Mouse (Mus musculus): Measurements from ENCODE around the gene Gm42791. TPM values are rescaled to one million over a fixed set of nuclear protein-coding genes. Genes with fewer than 3 reads are reported as not detected.

Gm42791 gene
- polyA plus RNA-seq, 1 experiment = not detected

DNA sequence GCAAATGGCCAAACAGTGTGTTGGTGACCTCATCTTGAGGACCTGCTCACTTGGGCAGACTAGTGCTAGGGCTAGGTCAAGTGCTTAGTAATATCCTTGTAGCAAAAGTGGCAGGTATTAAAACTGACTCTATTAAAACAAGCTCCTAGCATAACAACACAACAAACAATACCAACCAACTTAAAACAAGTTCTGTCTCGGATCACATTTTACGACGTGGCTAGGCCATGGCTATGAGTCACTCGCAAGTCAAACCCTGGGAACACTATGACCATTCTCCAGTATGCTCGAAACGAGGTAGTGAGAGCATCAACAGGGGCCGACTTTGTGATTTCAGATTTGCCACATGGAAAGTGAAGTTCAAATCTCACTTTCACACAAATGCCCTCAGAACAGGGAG, 99.1 kb downstream of the Gm42791 start:
- DNase-seq (ENCODE audit: extremely low spot score in 1 of 2, low spot score in 1 of 2) = no peak

DNA sequence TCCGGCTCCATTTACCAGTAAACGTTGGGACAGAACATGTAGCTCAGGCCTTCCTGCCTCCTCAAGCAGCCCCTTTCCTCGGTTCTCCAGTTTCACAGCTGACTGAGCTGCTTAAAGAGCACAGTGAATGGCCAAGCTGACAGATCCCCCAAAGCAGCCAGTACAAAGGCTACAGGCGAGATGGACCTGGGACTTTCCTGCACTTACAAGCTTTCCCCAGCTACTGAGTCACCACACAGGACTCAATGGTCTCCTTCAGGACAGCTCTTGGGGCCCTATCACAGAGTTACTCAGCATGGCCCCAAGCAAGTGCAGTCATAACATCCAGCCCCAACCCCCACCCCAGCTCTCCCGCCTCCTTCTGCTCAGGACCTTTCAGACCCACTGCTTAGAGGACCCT, 99.9 kb downstream of the Gm42791 start:
- DNase-seq (ENCODE audit: extremely low spot score in 1 of 2, low spot score in 1 of 2) = no peak

DNA sequence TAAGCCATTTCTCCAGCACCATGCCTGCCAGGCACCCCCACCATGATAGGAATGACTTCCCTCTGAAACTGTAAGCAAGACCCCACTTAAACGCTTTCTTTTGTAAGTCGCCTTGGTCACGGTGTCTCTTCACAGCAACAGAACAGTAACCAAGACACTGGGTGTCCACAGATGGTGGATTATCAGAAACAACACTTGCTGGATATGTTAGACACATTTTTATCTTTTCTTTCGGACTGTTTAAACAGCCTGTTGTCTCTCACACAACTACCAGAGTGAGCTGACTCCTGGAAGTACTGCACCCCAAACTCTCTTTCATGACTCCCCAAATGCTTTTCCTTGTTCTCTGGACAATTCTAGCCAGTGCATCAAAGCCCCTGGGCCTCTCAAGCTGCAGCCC, 104.7 kb downstream of the Gm42791 start:
- DNase-seq (ENCODE audit: extremely low spot score in 1 of 2, low spot score in 1 of 2) = no peak

DNA sequence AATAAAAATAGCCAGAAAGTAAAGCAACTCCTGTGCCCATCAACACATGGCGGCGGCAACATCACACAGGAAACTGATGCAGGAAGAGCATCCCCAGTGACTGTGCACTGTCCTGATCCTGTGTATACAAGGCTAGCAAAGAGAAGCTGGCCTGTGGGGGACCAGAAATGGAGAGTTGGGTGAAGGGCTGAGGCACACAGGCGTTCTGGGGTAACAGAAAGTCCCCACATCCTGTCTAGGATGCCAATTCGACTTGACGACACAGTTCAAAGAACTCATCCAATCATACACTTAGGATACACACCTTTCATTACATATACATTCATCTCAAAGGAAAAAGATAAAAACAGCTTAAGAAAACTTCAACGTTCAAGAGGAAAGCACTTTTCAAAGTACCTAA, 106.9 kb downstream of the Gm42791 start:
- DNase-seq (ENCODE audit: extremely low spot score in 1 of 2, low spot score in 1 of 2) = no peak

DNA sequence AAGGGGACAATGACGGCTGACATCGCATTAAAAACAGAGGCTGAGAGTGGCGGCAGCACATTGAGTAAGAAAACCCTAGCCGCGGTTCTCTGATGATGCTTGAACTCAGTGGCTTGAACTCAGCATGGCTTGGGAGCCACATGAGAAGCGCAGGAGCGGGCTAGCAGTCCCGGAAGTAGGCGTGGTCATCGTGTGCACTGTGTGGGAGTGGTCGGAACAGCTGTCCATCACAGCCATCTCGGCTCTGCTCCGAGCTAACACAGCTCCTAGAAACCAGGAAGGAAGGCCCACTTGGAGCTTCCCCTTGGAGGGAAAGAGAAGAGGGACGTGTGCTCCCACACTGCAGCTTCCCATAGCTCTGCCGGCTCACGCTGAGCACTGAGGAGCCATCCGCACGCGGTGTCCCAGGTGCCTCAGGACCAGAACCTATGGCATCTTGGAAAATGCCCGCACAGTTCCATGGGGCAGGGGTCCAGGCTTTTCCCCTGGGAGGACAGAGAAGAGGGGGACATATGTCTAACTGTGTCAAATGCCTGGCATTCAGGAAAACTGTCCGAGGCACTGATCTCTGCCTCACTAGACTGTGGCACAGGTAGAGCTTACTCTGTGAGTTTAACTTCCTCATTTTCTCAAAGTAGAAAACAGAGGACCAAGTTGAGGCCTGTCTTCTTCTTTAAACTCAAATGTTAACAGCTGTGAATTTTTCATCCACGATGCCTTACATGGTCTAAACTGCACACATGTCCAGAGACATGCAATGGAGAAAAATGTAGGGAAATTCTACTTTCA, 108.9 kb downstream of the Gm42791 start:
- no peak for DNase-seq (ENCODE audit: extremely low spot score in 1 of 2, low spot score in 1 of 2)

DNA sequence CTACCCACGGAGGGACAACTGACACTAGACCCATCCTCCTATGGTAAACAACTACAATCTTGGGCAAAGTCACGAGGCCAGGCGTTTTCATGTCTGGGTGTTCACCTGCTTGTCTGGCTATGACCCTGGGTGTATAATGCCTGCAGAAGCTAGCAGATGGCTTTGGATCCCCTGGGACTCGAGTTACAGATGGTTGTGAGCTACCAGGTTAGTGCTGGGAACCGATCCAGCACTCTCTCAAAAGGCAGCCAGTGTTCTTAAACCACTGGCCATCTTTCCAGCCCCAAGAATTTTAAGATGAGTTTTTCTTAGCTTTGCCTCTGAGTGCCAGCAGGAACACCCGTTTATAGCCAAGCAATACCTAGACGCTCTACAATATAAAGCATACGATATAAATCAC, 111.3 kb downstream of the Gm42791 start:
- DNase-seq (ENCODE audit: extremely low spot score in 1 of 2, low spot score in 1 of 2) = no peak

DNA sequence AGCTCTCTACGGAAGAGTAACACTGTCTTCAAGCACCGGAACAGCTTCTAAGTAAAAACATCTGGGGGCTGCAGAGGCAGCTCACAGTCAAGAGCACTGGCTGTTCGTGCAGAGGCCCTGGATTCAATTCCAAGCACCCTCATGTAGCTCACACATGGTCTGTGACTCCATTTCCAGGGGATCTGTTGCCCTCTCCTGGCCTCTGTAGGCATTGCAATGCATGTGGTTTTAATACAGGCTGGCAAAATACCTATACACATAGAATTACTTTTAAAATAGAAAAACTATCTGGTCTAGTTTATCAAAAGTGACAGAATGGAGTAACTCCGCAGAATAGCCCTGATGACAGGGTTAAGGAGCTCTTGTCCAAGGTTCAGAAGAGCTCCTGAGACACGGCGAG, 115.7 kb downstream of the Gm42791 start:
- DNase-seq (ENCODE audit: extremely low spot score in 1 of 2, low spot score in 1 of 2) = no peak

DNA sequence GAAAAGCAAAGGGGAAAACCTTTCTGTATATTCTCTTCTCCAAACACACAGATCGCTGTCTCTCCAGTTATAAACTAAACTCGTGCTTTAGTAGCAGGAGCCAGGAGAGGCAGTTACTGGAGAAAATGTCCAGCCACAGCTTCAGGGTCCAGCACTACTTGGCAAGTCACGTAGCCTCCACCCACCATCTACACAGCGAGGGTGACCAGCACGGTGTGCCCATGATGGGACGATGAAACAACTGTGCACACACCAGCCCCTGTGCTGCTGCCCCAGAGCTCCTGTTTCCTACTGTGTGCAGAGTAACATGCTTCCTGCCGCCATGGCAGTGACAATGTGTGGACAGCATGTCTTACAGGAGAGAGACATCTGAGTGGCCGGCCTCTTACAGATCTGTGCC, 121.8 kb downstream of the Gm42791 start:
- no peak for DNase-seq (ENCODE audit: extremely low spot score in 1 of 2, low spot score in 1 of 2)

DNA sequence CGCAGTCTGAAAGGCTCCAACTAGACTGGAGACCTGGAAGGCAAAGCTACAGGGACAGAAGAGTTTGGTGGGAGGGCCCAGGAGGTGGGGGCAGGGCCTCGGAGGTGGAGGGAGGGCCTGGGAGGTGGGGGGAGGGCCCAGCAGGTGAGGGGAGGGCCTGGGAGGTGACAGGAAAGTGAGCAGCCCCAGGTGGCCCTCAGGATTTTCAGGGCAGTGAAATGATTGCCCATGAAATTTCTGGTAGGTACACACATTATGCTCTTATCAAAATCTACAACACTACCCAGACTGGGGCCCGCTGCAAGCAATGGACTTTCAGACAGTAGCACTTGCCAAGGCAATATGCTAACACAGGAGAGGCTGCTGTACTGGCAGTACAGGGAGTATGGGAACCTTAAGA, 125.4 kb downstream of the Gm42791 start:
- DNase-seq (ENCODE audit: extremely low spot score in 1 of 2, low spot score in 1 of 2) = no peak

DNA sequence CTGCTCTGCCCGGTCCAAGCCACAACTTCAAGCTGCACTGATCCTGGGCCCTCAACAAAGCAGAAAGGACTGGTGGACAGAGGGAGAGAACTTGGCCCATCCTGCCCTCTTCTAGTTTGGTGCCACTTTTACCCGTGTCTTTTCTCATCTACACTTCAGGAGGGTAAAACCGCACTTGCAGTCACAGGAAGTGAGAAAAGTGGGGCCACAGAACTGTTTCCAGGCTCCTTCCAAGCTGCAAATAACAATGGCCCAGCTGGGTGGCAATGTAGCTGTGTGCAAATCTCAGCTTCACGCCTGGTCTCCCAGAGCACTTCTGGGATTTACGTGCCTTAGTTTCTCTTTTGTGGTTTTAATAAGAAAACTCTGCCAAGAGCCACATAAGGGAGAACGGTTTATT, 127.2 kb downstream of the Gm42791 start:
- no peak for DNase-seq (ENCODE audit: extremely low spot score in 1 of 2, low spot score in 1 of 2)

DNA sequence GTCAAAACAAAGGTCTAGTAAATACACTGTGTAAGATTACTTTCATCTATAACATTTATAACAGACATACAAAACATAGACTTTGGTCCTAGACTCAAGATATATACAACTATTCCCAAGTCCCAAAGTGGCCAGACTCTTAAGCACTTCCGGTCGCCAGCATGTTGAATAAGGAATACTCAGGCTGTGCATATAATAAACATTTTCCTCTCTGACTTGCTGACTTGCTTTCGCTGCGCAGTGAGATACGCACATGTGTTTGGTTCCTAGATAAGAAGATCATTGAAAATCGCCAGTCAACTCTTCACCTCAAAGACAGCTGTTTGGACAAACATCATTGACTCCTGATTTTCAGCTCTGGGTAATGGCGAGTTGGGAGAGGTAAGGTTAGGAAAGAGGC, 127.8 kb downstream of the Gm42791 start:
- no peak for DNase-seq (ENCODE audit: extremely low spot score in 1 of 2, low spot score in 1 of 2)

DNA sequence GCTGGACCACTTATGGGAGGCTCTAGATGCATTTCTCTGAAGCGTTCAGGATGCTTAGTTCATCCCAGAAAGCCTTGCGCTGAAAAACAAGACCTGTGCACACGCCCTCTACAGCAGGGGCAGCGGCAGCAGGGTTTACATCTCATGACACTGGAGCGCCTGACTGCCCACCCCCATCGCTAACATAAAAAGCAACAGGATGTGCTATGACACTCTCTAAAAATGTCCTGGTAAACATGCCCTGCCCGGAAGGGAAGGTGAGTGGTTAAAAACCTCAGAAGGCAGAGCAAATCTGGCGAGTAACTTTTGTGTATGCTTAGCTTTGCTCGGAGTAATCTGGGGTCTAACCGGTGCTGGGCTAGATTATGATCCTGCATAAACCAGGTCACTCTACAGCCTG, 128.4 kb downstream of the Gm42791 start:
- DNase-seq (ENCODE audit: extremely low spot score in 1 of 2, low spot score in 1 of 2) = no peak

DNA sequence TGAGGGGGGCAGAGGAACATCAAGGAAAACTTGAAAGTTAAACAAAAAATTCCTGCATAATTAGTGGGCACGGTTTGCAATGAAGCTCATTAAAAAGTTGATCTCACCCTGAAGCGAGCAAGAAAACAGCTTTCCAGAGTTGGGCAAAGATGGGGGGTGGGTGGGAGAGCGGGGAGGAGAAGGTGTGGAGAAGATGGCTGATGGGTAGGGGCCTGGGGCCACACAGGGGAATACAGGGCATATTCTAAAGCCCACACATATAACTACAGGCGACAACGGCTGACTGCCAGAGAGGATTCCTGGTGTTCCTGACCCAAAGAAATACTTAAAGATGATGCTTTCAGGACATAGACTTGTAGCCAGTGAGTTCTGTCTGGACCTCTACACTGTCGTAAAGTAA, 131.5 kb downstream of the Gm42791 start:
- DNase-seq (ENCODE audit: extremely low spot score in 1 of 2, low spot score in 1 of 2) = no peak

DNA sequence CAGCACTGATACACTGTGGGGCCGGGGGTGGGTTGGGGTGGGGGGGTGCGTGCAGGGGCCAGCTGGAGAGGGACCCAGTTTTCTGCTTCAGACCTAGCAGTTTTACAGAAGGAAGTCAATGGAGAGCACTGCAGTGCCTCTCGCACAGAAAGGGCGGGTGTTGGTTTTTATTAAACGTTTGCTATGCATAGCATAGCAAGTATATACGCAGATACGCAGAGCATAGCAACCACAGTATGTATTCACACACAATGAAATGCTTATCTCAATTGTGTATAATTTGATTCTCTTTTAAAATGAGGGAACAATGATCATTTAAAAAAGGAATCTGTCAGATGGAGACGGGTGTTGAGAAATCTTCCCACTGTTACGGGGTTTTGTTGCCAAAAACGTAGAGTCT, 132.1 kb downstream of the Gm42791 start:
- no peak for DNase-seq (ENCODE audit: extremely low spot score in 1 of 2, low spot score in 1 of 2)

DNA sequence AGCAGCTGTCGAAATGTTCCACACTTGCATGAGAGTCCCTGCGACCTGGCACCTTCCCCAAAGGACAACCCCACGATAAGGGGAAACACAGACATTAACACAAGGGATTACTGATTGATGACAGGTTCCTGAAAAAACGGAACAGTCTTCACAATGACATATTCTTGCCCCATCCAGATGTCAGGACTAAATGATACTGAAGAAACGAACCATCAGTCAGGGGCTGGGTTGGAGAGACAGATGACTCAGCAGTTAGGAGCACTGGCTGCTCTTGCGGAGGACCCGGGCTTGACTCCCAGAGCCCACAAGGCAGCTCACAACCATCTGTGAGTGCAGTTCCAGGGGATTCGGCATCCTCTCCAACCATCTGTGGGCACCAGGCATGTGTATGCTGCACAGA, 132.8 kb downstream of the Gm42791 start:
- no peak for DNase-seq (ENCODE audit: extremely low spot score in 1 of 2, low spot score in 1 of 2)

DNA sequence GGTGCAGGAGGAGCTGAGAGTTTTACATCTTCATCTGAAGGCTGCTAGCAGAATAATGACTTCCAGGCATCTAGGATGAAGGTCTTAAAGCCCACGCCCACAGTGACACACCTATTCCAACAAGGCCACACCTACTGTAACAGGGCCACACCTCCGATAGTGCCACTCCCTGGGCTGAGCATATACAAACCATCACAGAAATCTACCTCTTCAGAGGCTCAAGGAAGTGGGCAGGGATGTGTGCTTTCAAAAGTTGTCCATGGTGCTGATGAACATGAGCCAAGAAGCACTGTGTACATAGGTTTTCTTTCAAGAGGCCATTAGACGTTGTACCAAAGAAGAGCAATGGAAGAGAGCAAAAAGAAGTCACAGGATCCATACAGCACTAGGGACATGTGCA, 137.4 kb downstream of the Gm42791 start:
- no peak for DNase-seq (ENCODE audit: extremely low spot score in 1 of 2, low spot score in 1 of 2)

DNA sequence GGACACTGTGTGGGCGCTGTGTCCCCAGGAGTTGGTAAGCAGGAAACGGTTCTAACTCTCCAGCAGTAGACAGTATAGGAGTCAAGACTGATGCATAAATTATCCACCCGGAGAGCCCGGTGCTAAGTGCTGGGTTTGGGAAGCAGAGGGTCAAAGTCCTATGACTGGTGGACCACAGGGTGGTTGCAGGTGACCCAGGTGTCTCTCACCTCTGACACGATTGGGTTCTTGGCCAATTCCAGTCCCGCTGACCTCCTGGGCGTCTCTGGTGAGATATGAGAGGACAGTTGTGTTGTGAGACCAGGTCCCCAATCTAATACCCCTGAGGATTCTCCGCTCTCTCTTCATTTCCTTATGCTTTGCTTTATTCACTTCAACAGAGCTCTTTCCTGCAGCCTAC, 139.9 kb downstream of the Gm42791 start:
- no peak for DNase-seq (ENCODE audit: extremely low spot score in 1 of 2, low spot score in 1 of 2)

DNA sequence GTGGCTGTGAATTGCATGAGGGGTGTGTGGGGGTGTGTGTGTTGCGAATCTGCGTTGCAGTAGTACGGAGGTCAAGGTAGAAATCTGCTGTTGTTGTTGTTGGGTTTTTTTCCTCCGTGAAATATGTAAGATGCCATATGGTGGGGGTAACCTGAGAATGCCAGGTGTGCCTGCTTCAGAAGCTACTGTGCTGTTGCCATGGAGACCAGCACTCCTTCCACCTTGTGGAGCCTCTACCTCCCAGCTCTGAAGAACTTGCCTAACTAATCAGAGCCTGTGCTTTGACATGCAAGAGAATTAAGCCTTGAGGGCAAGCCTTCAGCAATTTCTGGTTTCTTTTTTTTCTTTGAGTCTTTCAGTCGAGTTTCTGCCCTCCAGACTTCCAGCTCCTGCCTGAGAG, 140.8 kb downstream of the Gm42791 start:
- DNase-seq (ENCODE audit: extremely low spot score in 1 of 2, low spot score in 1 of 2) = peak in 1 of 2 experiments; percentile 17

DNA sequence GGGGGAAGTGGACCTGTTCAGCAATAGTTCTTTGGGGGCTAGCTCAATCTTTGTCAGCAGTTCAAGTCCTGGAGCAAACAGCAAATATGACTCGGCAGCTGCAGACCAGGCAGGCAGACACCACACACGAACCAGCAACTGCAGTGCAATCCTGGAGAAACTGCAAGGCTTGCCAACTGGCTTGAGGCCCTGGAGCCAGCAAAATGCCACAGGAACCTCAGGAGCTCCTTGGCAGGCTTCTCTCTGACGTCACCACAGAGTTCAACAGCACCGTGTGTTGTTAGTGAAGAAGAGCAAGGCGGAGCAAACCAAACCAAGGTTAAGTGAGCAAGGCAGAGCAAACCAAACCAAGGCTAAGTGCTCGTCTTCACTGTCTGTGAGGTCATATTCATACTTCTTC, 145.4 kb downstream of the Gm42791 start:
- DNase-seq (ENCODE audit: extremely low spot score in 1 of 2, low spot score in 1 of 2) = no peak

DNA sequence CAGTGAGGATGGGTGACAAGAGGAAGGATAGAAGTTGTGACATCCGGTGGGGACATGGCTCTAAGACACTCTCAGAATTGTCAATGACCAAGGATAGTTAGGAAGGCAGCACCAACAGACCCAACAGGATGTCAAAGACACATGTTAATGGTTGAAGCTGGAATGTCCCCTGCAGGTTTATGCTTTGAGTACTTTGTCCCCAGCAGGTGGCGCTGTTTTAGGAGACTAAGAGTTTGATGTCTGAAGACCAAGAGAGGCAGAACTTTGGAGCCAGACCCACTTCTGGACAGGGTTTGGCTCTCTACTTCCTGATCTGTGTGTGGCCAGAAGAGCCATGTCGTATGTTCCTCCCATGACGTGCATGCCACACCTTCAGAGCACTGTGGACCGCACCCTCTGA, 147.9 kb downstream of the Gm42791 start:
- no peak for DNase-seq (ENCODE audit: extremely low spot score in 1 of 2, low spot score in 1 of 2)
